Mouse (Mus musculus) spleen, postnatal 4 days (tissue): ENCODE measurements around the gene Zbtb32.

Experiments
- DNase-seq, 2 experiments: peaks; one replicate each; pipeline ENCODE4 v3.0.0; 2022; ENCODE audit warnings: low spot score in 2 of 2

The Zbtb32 gene

GRCm38 (mm10) chr7:30598786-30599185, at the start of gene Zbtb32:
Gene Zbtb32, minus strand, starts transcription at chr7:30598909.
- no peak for DNase-seq

DNA sequence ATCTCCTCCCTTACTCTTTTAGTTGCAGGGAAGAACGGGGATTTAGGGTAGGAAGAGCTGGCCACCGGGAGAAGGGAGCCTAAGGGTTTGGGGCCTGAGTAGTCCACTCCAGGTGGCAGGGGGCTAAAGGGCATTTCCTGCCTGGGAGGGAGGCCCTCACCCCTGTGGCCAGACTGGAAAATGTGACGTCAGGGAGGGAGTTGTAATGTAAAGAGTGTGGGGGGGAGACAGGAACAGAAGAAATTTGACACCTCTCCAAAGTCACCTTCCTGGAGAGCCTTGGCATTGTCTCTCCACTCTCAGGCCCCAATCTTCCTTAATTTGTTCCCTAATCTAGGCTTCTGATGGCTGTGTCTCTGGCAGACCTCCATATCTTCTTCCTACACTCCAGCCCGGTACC, 40.4 kb upstream of the Zbtb32 start:
- DNase-seq: no peak

DNA sequence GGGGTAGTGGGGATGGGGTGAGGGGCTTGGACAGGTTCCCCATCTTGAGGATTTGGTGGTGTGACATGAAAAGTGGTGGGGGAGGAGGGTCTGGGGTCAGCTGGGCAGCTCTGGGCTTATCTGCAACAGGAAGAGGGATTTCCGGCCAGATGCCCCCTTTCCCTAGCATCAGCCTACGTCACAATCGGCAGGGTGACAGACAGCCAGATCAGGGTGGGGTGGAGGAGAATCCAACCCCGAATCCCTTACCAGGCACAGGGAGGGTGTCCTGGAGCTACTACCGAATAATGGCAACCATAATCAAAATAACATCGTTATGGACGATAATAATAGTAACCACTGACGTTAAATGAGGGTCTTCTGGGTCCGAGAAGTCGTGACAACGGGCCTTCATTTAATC, 37.7 kb upstream of the Zbtb32 start:
- DNase-seq: no peak

DNA sequence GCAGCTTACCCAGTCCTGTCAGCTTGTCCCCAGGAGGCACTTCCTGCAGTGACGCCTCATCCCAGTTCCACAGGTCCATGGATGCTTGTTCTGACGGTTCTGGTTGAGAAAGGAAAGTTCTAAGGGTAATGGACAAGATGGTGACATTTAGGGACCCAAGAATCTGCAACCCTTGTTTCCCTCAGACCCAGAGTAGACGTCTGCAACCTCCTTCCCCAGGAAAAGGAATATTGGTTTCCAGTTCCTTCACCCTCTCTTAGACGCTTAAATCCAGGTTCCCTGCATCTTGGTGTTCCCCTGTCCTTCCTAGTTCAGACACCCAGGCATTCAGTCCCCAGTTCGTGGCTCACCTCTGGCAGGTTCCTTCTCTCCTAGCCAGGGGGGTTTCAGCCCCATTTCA, 37.0 kb upstream of the Zbtb32 start, which contains the start of gene Etv2:
Gene Etv2, minus strand, starts transcription at position 101 of the 400 bp plus-strand sequence.
- DNase-seq: no peak

DNA sequence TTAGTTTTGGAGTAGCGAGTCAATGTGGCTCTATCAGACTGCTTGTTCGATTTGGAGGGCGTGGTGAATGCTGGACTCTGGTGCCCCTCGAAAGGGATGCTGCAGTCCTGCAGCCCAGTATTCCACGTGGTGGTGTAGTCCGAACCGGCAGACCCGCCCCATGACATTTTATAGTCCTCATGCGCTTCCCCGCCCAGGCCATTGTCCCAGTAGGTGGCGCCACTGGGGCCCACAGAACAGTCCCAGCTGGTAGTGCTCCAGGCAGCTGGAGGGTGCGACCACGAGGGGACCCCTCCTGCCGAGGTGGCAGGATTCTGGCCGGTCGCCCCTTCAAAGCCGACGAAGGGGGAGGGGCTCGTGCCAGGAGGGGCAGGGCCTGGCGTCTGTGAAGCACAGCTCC, 35.9 kb upstream of the Zbtb32 start:
- DNase-seq: peak; percentile 63 to 86

DNA sequence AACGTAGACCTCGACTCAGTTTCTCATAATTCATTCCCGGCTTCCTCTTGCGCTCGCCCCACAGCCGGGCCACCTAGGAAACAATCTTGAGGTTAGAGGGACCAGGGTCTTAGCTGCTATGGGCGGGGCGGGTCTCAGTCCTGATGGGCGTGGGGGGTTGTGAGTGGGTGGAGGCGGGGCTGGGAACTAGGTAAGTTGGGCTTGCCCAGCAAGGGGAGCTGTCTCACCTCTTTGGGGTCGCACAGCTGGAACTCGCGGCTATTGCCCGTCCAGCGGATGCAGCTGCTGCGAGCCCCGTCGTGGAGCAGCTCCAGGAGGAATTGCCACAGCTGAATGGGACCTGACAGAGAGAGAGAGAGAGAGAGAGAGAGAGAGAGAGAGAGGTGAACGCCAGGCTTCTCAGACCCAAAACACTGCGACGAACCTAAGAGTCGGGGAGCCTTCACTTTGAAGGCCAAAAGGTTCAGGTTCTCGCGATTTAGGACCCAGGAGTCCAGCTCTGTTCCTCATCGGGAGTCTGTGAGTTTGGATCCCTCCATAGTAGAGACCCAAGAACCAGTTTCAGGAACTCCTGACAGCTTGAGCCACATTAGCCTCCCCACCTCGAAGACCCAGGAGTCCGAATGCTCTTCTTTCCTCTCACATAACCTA, 35.2 kb upstream of the Zbtb32 start:
- no peak for DNase-seq

- DNase-seq: no peak
These were observed 30.3 kb upstream of the Zbtb32 start for GRCm38 (mm10) chr7:30629013-30629412.

DNA sequence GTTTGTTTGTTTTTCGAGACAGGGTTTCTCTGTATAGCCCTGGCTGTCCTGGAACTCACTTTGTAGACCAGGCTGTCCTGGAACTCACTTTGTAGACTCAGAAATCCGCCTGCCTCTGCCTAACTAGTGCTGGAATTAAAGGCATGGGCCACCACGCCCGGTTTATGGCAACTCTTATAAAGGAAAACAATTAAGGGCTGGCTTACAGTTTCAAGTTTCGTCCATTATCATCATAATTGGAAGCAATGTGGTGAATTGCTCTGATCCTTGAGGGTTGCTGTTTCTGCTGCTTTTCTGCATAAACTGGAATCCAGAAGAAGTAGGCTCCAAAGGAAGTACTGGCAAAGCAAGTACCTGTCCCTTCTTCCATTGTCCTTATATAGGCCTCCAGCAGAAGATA, 27.9 kb upstream of the Zbtb32 start:
- no peak for DNase-seq

DNA sequence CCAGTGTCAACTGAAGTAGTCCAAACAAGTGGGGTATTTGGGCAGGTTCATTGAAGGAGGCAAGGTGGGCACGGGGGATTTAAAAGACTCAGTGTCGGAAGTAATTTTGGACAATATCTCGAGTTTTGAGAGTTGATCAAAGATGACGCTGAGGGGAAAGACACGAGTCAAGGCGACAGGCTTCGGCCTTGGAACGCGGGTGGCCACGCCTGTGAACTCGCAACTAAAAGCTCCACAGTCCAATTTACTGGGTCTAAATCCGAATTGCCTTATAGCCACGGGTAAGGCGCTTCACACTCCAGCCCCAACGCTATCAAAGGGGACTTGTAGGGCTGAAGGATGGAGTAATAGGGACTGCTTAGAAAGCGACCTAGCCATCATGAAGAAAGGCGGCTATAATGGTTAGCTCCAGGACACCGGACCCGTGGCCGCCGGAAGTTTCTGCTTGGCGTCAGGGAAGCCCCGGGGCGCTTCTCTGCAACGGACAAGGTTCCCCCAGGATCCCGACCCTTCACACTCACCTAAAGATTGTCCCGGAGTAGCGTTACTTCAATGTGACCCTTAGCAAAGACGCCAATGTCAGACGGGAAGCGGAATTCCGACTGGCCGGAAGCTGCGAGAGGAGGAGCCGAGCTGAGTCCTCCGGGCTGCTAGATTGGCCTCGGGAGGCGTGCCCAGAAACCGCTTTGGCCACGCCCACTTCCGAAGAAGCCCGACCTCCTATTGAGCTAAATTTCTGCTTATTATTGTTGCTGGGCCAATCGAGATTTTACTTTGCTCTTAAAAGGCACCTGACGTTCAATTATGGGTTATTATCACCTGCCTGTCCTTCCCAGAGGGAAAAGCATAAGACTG, 27.0 kb upstream of the Zbtb32 start, which contains the start of gene Cox6b1:
Gene Cox6b1, minus strand, starts transcription at position 622 of the 855 bp plus-strand sequence.
- peak; percentile 85 to 93 for DNase-seq

DNA sequence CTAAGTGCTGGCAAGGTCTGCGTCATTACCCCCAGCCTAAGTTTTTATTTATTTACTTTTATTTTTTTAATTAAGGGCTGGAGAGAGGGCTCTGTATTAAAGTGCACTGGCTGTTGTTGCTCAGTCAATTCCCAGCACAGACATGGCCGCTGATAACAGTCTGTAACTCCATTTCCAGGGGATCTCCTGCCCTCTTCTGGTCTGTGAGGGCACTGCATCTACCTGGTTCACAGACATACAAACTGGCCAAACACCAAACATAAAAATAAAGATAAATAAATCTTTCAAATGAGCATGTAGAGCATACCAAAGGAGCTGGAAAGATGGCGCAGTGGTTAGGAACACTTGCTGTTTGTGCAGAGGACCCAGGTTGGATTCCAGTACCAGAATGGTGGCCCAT, 20.5 kb upstream of the Zbtb32 start:
- DNase-seq: peak; percentile 43 to 72

DNA sequence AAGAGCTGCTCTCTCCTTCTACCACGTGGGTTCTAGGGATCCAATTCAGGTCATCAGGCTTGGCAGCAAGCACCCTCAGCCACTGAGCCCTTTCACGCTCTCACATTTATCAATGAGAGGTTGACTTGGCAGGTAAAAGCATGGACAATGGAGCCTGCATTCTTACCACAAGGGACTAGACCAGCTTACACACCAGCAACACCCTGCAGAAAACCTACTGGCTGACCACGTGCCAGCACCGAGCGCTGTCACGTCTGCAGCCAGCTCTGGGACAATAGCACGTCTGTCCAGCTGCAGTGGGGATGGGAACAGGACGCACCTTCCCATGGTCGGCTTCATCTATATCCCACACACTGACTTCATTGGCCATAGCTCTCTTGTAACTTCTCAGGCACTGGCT, 19.9 kb upstream of the Zbtb32 start:
- DNase-seq: no peak

DNA sequence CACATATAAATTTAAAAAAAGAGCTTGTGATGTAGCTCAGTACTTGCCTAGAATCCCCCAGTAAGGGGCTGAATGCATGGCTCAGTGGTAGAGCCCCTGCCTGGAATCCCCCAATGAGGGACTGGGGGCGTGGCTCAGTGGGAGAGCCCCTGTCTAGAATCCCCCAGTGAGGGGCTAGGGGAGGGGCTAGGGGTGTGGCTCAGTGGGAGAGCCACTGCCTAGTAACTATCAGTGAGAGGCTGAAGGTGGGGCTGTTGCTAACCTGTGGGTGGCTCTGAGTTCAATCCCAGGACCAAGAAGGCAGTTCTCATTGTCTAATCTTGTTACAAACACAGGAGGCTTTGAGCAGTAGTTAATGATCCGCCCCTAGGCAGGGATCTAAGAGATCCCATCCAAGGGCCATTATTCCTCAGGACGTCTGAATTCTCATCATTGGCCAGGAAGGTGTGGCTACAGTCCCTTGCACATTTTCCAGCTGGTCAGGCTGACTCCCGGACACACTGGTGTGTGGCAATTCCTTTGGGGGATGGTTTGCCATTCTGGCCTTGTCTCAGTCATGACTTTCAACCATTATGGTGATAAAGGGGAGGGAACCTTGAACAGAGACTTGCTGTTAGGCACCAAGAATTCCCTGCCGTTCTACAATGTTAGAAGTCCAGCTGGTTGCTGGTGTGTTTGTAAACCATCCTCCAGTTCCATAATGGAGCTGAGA, 16.5 kb upstream of the Zbtb32 start:
- DNase-seq: no peak

DNA sequence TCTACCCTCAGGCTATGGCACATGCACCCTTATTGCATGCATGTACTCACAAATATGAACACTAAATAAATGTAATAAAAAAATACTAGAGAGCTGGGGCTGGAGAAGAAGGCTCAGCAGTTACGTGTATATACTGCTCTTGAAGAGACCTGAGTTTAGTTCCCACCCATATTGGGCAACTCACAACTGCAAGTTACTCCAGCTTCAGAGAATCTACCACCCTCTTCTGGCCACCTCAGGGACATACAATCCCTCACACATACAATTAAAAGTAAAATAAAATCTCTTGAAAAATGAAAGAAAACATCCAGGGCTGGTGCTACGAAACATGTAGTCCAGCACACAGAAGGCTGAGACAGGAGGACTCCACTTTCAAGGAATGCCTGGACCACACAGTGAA, 15.7 kb upstream of the Zbtb32 start:
- no peak for DNase-seq

DNA sequence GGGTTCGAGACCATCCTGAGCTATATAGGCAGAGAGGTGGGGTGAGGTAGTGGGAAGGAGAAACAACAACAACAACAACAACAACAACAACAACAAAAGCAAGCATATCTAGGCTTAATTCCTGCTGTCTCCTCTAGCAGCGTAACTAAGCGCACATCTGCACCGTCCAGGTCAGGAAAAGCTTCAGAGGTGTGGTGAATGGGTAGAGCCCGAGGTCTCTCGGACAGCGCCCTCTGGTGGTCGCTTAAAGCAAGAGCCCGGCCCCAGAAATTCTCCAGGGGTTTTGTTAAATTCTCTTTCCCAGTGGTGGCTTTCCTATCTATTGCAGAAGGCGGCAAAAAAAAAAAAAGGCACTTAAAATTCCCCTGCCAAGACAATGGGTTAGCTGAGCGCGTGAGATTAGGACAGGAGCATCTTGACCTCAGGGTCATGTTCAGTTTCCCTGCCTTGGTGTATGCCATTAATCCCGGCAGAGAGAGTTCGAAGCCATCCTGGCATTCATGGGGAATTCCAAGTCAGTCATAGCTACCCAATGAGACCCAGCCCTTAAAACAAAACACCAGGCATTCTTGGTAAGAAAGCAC, 14.9 kb upstream of the Zbtb32 start:
- peak; percentile 65 to 88 for DNase-seq

DNA sequence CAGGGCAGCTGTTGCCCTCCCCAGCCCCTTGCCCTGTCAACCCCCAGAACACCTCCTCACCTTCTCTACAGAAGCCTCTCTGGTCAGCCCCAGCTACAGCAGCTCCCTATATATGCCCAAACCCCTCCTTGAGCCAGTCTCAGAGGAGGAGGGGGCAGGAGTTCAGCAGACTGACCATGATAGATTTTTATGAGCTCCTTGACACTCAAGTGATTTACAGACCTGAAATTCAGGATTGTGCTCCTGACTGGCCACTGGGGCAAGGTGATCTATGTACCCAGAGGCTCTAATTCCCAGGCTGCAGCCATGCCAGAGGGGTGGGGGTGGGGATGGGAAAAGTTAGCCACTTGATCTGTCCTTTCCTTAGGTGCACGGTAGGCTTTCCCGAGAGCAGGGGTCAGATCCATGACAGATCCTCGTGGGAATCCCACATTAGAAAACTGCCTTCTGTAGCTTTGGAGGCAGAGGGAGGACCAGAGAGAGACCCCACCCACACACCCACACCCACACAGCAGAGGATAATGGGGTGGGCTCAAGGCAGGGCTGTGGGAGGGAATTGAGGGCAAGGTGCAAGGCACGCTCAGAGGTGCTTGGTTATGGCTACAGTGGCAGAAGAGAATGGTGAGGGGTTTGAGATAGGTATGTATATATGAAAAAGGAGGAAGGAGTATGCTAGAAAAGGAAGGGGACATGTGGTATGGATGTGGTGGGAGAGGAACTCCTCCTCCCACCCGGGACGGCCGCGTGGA, 14.1 kb upstream of the Zbtb32 start, which contains the start of gene Upk1a:
Gene Upk1a, minus strand, starts transcription at position 194 of the 749 bp plus-strand sequence.
- no peak for DNase-seq

GRCm38 (mm10) chr7:30610043-30610442, 11.3 kb upstream of the Zbtb32 start:
- DNase-seq: peak in 1 of 2 experiments; percentile 60

GRCm38 (mm10) chr7:30608476-30608875, 9.8 kb upstream of the Zbtb32 start:
- peak in 1 of 2 experiments; percentile 53 for DNase-seq

DNA sequence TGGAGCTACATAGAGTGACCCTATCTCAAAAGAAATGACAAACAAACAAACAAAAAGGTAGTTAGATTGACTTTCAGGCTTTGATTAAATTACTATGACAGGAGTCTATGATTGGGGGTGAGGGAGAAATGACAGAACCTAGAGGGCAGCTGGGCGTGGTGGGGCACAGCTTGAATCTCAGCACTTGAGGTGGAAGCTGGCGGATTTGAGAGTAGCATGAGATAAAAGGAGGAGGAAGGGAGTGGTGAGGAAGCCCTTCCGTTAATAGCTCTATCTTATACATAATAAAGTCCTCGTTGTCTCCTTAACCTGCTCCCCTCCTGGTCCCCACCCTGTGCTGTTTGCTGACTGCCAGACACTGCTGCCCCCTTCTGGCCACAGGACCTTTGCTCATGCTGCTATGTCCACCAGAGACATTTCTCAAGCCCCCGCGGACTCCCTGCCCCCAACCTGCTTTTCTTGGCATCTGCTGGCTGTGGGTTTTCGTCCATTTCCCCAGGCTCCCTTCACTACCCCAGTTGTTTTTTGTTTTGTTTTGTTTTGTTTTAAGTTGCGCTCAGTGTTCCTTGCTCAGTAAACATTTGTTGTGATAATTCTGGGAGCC, 9.1 kb upstream of the Zbtb32 start:
- peak; percentile 64 to 86 for DNase-seq

GRCm38 (mm10) chr7:30604944-30605343, 6.2 kb upstream of the Zbtb32 start:
- no peak for DNase-seq

GRCm38 (mm10) chr7:30604424-30604823, 5.7 kb upstream of the Zbtb32 start:
- DNase-seq: no peak

DNA sequence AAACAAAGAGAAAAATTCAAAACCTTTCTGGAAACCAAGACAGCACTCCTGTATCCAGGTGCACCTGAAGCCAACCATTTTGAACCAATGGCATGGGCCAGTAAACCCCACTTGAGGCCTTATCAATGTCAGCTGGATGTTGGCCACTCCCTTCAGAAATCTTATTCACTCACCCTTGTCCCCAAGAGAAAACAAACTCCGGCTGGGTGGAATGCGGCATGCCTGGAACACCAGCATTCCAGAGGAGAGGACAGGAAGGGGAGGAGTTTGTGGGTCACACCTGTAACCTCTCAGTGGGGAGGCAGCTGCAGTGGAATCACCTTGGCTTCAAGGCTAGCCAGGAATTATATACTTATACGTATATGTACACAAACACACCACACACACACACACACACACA, 3.9 kb upstream of the Zbtb32 start:
- DNase-seq: no peak
